Mouse (Mus musculus): Measurements from ENCODE around the gene Nlrp3. TPM values are rescaled to one million over a fixed set of nuclear protein-coding genes. Genes with fewer than 3 reads are reported as not detected.

Gene Nlrp3
- polyA plus RNA-seq (2012; ENCODE audit: insufficient read depth, insufficient read length, missing spikeins): 0.38 TPM in 1 of 2 replicates, not detected in the other

DNA sequence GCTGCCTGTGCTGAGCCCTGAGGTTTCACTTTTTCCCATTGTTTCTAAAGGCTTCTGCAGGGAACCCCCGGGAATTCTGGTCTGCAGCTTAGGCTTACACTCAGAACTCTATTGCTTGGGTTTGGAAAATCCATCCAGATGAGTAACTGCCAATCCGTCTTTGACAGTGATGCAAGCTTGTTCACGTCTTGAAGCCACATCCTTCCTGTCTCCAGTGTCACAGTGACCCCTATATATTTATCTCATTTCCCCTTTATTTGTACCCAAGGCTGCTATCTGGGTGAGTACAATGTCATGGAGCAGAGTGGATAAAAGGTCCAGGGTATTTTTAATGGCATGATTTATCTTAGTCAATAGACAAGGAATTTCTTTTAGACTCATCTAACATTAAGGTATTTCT is at the start of gene Nlrp3:
TSS of gene Nlrp3 (plus strand) at position 245 of the 400 bp plus-strand sequence.
- Histone ChIP-seq H3K4me1 (ENCODE audit: control insufficient read depth, insufficient read depth, insufficient read length, low read length) (no peaks in the 10 kb centered on the region; the same call in none of the 2 replicates), H3K4me3 (ENCODE audit: insufficient read depth, low read depth, low read length) (peak within 1 kb of the TSS; percentile 23; the same call in 1 of the 2 replicates), H3K27ac (replicated peaks; ENCODE audit: low read depth, low read length) (peak within 1 kb of the TSS; percentile 38)

DNA sequence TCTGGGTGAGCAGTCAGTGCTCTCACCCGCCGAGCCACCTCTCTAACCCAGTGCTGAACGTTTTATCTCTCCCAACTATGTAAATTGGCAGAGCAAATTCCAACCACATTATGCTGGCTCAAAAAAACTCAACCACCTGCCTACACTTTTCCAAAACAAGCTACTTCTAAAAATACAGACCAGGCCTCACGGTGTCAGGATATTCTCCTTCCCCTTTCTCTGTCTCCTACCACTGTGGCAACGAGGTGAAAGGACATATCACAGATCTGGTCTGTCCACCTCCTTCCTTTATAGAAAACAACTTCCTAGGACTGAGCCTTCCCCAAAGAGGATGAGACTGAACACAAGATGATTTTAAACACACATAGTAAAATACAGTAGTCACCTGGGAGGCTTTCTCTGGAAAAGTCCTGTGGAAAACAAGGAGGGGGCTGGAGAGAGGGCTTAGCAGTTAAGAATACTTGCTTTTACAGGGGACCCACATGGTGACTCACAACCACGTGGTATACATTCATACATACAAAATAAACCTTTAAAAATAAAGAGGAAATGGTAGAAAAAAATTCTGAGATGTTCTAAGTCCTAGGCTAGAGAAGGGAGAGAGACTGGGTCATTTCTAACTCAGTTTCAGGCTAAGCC is 44.6 kb upstream of the Nlrp3 start:
- Histone ChIP-seq H3K27ac (replicated peaks; ENCODE audit: low read depth, low read length) (no peak overlapping the region), H3K4me1 (ENCODE audit: control insufficient read depth, insufficient read depth, insufficient read length, low read length) (no peaks in the 10 kb centered on the region), H3K4me3 (ENCODE audit: insufficient read depth, low read depth, low read length) (no peak overlapping the region)

DNA sequence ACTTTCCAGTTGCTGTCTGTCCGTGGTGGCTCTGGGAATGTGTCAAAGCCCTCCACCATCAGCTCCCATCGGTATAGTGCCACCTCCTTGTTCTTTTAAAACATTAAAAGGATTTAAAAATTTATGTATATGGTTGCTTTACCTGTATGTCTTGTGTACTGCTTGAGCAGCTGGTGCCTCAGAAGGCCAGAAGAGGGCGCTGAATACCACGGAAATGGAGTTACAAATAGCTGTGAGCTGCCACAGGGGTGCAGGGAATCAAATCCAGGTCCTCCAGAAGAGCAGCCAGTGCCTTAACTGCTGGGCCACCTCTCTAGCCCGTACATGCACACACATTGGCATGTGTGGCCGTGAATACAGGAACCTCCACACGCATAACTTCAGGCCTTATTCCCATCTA is 43.6 kb upstream of the Nlrp3 start:
- H3K4me1 ChIP-seq (ENCODE audit: control insufficient read depth, insufficient read depth, insufficient read length, low read length): no peaks in the 10 kb centered on the region
- H3K27ac ChIP-seq (replicated peaks; ENCODE audit: low read depth, low read length): no peak overlapping the region
- H3K4me3 ChIP-seq (ENCODE audit: insufficient read depth, low read depth, low read length): no peak overlapping the region

DNA sequence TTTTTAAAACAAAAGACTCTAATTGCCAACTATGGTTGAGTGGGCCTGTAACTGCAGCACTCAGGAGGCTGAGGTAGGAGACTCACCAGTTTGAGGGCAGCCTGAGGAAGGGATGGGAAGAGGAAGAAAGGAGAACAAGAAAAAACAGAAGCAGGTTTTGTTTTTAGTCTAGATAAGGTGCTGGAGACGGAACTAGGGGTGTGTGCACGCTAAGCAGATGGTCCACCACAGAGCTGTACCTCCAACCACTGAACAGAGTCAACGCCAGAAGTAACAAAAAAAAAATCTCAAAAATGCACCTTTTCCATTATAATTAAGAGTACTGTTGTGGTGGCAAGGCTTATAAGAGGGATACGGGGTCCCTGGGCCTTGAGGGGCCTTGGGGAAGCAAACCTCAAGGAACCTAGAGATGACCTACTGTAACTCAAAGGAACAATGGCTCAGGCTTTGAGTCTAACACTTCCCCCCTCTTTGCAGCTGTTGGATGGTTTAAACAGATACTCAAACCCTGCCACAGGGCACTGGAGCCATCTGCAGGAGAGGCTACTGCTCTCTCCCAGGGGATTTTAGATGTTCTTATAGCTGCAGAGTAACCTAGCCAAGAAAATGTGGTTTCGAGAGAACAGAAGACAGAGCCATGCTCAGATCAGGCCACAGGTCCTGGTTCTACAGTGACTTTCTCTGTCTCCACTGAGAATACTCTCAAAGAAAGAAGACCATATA is 39.2 kb upstream of the Nlrp3 start:
- H3K4me1 ChIP-seq (ENCODE audit: control insufficient read depth, insufficient read depth, insufficient read length, low read length): no peaks in the 10 kb centered on the region
- no peak overlapping the region for H3K27ac ChIP-seq (replicated peaks; ENCODE audit: low read depth, low read length)
- H3K4me3 ChIP-seq (ENCODE audit: insufficient read depth, low read depth, low read length): no peak overlapping the region

DNA sequence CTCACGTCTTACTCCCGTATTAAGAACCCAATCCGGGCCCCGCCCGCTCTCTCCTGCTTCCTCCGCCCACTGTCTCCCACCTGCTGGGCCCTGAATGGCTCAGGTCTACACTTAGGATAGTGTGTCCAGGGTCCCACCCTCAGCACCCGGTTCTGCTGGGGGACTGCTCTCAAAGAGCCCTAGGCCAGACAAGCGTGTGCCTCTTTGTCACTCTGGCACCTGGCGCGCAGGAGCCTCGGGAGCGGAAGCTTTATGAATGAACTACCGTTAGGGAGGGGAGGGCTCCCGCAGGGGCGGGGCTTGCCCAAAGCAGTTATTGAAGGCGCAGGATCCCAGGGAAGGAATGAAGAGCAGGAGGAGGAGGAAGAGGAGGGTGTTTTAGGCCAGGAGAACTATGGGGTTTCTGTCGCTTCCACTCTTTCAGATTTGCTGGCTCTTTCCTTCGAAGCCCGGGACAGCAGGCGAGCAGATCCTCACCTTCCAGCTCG is 36.0 kb upstream of the Nlrp3 start:
- peak overlapping the region; percentile 99 for H3K4me3 ChIP-seq (ENCODE audit: insufficient read depth, low read depth, low read length)
- H3K4me1 ChIP-seq (ENCODE audit: control insufficient read depth, insufficient read depth, insufficient read length, low read length): no peaks in the 10 kb centered on the region
- H3K27ac ChIP-seq (replicated peaks; ENCODE audit: low read depth, low read length): peak overlapping the region; percentile 79

DNA sequence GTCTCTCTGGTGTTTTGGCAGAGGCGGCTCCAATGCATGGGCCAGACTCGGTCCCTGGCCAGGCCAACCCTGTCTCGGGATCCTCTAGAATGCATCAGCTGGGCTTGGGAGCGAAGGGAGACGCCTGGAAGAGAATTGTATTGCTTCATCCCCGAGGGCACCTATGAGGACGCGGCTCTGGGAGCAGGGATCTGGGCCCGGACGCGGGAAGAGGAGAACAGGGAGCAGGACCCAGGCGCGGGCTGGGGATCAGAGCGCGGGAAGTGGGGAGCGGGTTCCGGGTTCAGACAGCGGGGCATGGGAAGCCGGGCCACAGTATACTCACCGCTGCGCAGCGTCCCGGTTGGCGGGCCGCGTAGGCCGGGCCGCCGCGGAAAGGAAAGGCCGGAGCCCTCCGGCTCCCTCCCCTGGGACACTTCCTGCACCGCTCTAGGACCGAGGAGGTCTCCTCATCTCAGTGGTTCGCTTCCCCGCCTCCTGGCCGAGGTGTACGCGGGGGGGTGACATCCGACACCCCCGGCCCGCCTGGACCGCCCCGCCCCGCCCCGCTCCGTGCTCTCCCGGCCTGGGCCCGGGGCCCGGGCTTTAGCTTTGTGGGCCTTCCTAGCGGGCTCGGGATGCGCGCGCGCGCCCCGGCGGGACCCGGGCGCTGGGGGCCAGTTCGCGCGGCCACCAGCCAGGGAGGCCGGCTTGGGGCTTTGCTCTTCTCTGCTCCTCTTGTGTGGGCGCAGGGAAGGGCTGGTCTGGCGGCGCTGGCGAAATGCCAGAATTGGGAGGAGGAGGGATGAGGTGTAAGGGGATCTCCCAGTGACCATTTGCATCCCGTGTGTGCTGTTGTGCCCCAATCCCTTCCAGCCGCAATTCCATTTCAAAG is 35.3 kb upstream of the Nlrp3 start:
- Histone ChIP-seq H3K4me3 (ENCODE audit: insufficient read depth, low read depth, low read length) (peak overlapping the region; percentile 99), H3K27ac (replicated peaks; ENCODE audit: low read depth, low read length) (peak overlapping the region; percentile 79), H3K4me1 (ENCODE audit: control insufficient read depth, insufficient read depth, insufficient read length, low read length) (no peaks in the 10 kb centered on the region)

DNA sequence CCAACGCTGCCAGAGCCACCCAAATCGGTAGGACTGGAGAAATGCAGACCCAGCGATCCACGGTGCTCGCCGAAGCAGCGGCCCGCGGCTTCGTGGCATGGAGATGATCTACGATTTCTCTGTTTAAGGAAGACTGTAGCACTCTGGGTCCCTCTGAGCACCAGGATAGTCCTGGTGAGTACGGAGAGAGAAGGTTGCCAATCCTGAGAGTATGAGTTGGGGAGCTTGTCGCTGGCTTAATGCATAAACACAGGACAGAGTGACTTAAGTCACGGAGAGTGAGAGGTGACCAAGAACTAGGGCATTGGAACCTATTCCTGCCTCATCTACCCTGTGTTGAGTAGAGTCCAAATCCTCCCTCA is 34.7 kb upstream of the Nlrp3 start:
- Histone ChIP-seq H3K4me3 (ENCODE audit: insufficient read depth, low read depth, low read length) (peak overlapping the region; percentile 99), H3K27ac (replicated peaks; ENCODE audit: low read depth, low read length) (peak overlapping the region; percentile 55), H3K4me1 (ENCODE audit: control insufficient read depth, insufficient read depth, insufficient read length, low read length) (no peaks in the 10 kb centered on the region)

DNA sequence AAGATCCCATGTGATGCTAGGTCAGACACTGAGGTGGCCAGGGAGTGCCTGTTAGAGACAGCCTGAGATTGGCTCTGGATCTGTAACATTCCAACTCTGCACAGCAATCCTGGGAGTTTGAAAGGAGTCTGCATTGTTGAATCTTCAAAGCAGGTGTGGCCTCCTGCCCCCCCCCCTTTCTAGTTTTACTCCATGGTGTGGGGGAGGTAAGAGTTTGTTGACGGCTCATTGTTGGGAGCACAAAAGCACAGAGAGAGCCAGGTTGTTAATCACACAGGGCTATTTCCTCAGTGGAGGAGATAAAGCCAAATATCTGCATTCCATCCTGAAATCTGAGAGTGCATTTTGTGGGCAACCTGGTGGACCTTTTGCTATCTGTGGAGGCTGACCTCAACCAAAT is 29.8 kb upstream of the Nlrp3 start:
- H3K4me3 ChIP-seq (ENCODE audit: insufficient read depth, low read depth, low read length): no peak overlapping the region
- H3K4me1 ChIP-seq (ENCODE audit: control insufficient read depth, insufficient read depth, insufficient read length, low read length): no peaks in the 10 kb centered on the region
- no peak overlapping the region for H3K27ac ChIP-seq (replicated peaks; ENCODE audit: low read depth, low read length)

DNA sequence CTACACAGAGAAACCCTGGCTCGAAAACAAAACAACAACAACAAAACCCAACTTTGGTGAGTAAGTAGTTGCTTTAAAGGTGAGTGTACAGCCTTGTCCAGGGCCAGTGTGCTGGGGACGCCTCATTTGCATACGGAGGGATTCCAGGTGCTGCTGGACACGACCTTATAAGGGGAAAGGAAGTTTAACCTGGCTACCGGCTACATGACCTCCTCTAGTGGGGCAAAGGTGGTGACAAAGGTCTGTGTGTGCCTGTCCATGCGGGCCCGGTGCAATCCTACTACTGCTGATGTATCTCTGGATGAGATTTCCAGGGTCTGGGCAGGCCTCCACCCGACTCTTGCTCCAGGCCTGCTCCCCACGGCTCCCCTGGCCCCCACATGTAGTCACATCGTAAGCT is 28.6 kb upstream of the Nlrp3 start:
- no peak overlapping the region for H3K4me3 ChIP-seq (ENCODE audit: insufficient read depth, low read depth, low read length)
- H3K4me1 ChIP-seq (ENCODE audit: control insufficient read depth, insufficient read depth, insufficient read length, low read length): peaks cover under 1% of the 10 kb centered on the region; the same call in 1 of the 2 replicates
- no peak overlapping the region for H3K27ac ChIP-seq (replicated peaks; ENCODE audit: low read depth, low read length)

DNA sequence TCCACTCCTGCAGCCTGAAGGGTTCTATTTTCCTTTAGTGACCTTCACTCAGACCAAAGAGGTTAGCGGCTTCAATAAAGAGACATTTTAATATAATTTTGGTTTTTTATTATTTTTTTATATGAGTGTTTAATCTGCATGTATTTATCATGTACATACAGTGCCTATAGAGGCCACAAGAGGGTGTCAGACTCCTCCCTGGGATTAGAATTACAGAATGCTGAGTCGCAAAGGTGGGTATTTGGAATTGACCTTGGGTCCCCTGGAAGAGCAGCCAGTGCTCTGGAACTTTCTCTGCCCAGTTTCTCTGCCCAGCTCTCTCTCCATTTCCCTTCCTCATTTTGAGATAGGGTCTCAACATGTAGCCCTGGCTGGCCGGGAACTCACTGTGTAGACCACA is 27.8 kb upstream of the Nlrp3 start:
- H3K27ac ChIP-seq (replicated peaks; ENCODE audit: low read depth, low read length): no peak overlapping the region
- peaks cover 3% of the 10 kb centered on the region; the same call in 1 of the 2 replicates for H3K4me1 ChIP-seq (ENCODE audit: control insufficient read depth, insufficient read depth, insufficient read length, low read length)
- no peak overlapping the region for H3K4me3 ChIP-seq (ENCODE audit: insufficient read depth, low read depth, low read length)

DNA sequence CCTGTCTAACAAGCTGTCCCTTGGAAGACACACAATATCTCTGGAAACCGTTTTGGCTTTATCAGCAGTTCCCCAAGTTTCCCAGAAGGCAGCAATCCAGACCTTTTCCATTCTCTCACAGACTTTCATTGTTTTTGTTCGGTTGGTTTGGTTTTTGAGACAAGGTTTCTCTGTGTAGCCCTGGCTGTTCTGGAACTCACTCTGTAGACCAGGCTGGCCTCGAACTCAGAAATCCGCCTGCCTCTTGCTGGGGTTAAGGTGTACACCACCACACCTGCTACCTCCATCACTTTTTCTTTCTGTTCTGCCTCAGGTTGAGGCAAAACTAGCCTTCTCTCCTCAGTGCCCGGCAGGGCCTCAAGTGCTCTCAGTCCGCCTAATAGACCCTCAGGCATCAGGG is 27.0 kb upstream of the Nlrp3 start:
- Histone ChIP-seq H3K4me3 (ENCODE audit: insufficient read depth, low read depth, low read length) (no peak overlapping the region), H3K27ac (replicated peaks; ENCODE audit: low read depth, low read length) (no peak overlapping the region), H3K4me1 (ENCODE audit: control insufficient read depth, insufficient read depth, insufficient read length, low read length) (peaks cover 3% of the 10 kb centered on the region; the same call in 1 of the 2 replicates)

DNA sequence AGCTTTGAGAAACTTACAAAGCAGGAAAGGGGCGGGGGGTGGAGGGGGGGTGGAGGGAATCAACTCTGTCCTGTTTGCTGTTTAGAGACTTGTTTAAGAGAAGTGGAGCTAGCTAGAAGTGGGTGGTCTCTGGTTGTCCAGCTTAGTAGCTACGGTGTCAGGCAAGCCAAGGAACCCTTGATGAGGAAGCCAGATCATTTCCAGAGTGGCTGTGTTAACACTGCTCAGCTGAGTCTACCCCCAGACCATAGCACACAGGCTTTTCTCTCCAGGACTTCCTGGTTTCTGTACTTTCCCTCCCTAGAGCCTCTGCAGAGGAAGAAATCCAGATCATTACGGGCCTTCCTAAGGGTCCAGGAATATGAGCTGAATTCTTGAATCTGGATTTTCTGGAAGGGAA is 26.6 kb upstream of the Nlrp3 start:
- H3K4me1 ChIP-seq (ENCODE audit: control insufficient read depth, insufficient read depth, insufficient read length, low read length): peaks cover 3% of the 10 kb centered on the region; the same call in 1 of the 2 replicates
- H3K27ac ChIP-seq (replicated peaks; ENCODE audit: low read depth, low read length): no peak overlapping the region
- H3K4me3 ChIP-seq (ENCODE audit: insufficient read depth, low read depth, low read length): no peak overlapping the region

DNA sequence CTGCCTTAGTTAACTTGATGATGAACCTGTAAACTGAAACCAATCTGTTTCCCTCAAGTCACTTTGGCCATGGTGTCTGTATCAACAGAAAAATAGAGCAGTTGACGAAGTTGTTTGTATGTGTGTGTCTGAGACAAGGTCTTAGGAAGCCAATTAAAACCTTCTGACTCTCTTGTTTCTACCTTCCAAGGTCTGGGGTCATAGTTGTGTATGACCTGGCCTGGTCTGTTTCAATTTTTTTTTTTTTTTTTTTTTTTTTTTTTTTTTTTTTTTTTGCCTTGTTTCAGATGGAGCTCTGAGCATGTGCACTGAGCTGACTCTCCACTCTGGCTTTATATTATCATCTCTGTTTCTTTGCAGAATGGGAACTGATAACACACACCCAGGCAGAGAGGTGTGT is 23.9 kb upstream of the Nlrp3 start:
- H3K4me3 ChIP-seq (ENCODE audit: insufficient read depth, low read depth, low read length): no peak overlapping the region
- peaks cover 3% of the 10 kb centered on the region; the same call in 1 of the 2 replicates for H3K4me1 ChIP-seq (ENCODE audit: control insufficient read depth, insufficient read depth, insufficient read length, low read length)
- H3K27ac ChIP-seq (replicated peaks; ENCODE audit: low read depth, low read length): no peak overlapping the region

DNA sequence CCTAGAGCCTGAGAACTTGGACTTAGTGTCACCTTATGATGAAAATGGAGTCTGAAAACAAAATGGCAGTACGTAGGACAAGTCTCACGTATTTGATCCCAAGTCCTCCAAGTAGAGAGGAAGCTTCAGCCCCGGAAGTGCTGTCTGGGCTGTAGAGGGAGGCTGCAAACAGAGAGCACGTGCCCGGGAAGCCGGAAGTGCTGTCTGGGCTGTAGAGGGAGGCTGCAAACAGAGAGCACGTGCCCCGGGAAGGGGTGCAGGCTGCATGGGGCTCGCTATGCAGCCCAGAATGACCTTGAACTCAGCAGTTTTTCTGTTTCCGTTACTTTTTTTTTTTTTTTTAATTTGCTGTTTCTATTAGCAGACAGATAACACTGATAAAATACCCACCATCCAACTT is 23.1 kb upstream of the Nlrp3 start:
- H3K4me1 ChIP-seq (ENCODE audit: control insufficient read depth, insufficient read depth, insufficient read length, low read length): peaks cover 3% of the 10 kb centered on the region; the same call in 1 of the 2 replicates
- H3K27ac ChIP-seq (replicated peaks; ENCODE audit: low read depth, low read length): no peak overlapping the region
- no peak overlapping the region for H3K4me3 ChIP-seq (ENCODE audit: insufficient read depth, low read depth, low read length)

Data from brown adipose tissue, adult 24 weeks (tissue).